Mouse (Mus musculus): ENCODE results near the gene Lrrc4. TPM values are rescaled to one million over a fixed set of nuclear protein-coding genes. Genes with fewer than 3 reads are reported as not detected.

The Lrrc4 gene
- polyA plus RNA-seq, 1 experiment from 2014 or later: 0.42 TPM

DNA sequence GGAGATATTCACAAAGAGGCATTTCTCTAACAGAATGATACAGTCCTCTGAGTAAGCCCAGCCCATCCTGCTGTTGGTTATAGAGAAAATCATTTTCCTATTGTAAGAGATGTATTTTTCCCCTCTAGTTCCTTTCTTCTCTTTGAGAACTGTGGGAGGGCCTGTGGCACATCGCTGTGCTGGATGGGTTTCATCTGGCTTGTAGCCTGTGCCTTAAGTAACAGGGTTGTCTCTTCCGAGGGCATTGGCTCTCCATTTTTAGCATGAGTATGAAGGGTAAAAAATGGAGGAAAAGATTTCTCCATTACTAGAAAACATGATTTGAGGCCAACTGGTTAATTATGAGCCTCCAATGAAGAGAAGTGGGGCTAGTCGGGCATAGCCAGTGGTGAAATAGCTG, 216.1 kb downstream of the Lrrc4 start:
- H3K27me3 ChIP-seq: no peaks in the 10 kb centered on the region
- H3K4me1 ChIP-seq: peaks cover 31% of the 10 kb centered on the region
- H3K9me3 ChIP-seq: no peaks in the 10 kb centered on the region
- no peak overlapping the region for H3K27ac ChIP-seq
- ATAC-seq (ENCODE audit: low FRiP score, low read depth): no peak
- H3K4me2 ChIP-seq (replicated peaks): no peak overlapping the region
- H3K36me3 ChIP-seq: no peaks in the 10 kb centered on the region
- H3K9ac ChIP-seq: no peak overlapping the region
- 87% methylated on average over 3 of the region's 3 CpGs for WGBS
- no peak overlapping the region for H3K4me3 ChIP-seq

DNA sequence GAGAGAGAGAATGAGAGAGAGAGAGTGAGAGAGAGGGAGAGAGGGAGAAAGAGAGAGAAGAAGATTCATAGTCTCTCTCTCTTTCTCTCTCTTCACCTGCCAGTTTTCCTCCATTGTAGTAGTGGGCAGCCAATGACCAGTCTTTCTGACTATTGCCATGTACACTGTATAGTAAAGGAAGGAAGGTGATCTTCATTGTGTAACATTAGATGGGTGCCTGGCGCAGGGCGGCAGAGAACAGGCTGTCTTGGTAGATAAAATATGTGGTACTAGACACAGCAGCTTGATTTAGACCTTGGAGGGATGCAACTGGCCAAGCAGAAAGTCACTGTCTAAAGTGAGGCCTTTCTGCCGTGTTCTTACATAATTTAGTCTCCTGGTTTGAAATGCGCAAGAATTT, 216.7 kb downstream of the Lrrc4 start:
- H3K27ac ChIP-seq: no peak overlapping the region
- ATAC-seq (ENCODE audit: low FRiP score, low read depth): no peak
- H3K4me2 ChIP-seq (replicated peaks): no peak overlapping the region
- H3K36me3 ChIP-seq: no peaks in the 10 kb centered on the region
- H3K4me1 ChIP-seq: peaks cover 31% of the 10 kb centered on the region
- H3K4me3 ChIP-seq: no peak overlapping the region
- no peaks in the 10 kb centered on the region for H3K27me3 ChIP-seq
- H3K9ac ChIP-seq: no peak overlapping the region
- H3K9me3 ChIP-seq: no peaks in the 10 kb centered on the region
- WGBS: 93% methylated on average over 4 of the region's 4 CpGs

DNA sequence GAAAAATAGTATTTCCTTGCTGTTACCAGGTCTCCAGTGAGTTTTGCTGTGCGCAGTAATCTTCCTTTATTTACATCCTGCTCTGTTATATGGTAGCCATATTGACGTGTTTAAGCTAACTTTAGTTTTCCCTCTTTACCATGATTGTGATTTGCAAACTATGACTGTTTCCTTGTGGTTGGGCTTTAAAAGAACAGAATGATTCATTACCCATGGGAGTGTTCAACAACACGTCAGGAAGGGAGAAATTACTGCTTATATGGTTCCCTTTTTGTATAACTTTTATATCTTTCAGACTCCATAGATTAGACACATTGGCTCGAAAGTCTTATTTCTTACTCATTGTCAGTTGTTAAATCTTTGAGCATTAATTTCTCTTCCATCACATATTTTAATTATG, 218.1 kb downstream of the Lrrc4 start:
- peaks cover 24% of the 10 kb centered on the region for H3K4me1 ChIP-seq
- no peak overlapping the region for H3K9ac ChIP-seq
- H3K9me3 ChIP-seq: no peaks in the 10 kb centered on the region
- H3K4me2 ChIP-seq (replicated peaks): no peak overlapping the region
- no peak for ATAC-seq (ENCODE audit: low FRiP score, low read depth)
- no peaks in the 10 kb centered on the region for H3K36me3 ChIP-seq
- H3K27me3 ChIP-seq: no peaks in the 10 kb centered on the region
- no peak overlapping the region for H3K4me3 ChIP-seq
- H3K27ac ChIP-seq: no peak overlapping the region
- 64% methylated on average over 4 of the region's 4 CpGs for WGBS

Other genes starting within 250 kb of the Lrrc4 start
- gene Lep, start 228.5 kb upstream of the Lrrc4 start, polyA plus RNA-seq (2015; fragmentation: Nextera tagmentation; extraction: Ambion mirVana): not detected in 2 replicates